Mouse (Mus musculus) CH12.LX (cell line): Measurements from ENCODE around the gene Cd8a. TPM values are rescaled to one million over a fixed set of nuclear protein-coding genes. Genes with fewer than 3 reads are reported as not detected.

Source experiments
- DNase-seq: peaks from one replicate; pipeline ENCODE4 v3.0.0-alpha.2; 2013; ENCODE audit errors: extremely low read depth
- H3K27ac ChIP-seq: 2 replicates; pipeline ENCODE4 v1.5.1; 2012; ENCODE audit warnings: low read depth, mild to moderate bottlenecking, control low read depth, moderate library complexity; ENCODE audit not compliant: insufficient read depth
- H3K27me3 ChIP-seq: replicated peaks from 2 replicates; pipeline ENCODE3; 2012; ENCODE audit warnings: inconsistent platforms
- H3K36me3 ChIP-seq, 2 experiments: replicated peaks in 1 of 2; 2 replicates each; pipeline versions ENCODE3 to v1.6.1; 2012; ENCODE audit warnings: inconsistent platforms in 1 of 2, low read length in 1 of 2, mild to moderate bottlenecking in 1 of 2, mixed read lengths in 1 of 2, moderate library complexity in 1 of 2; ENCODE audit not compliant: control insufficient read depth in 1 of 2, insufficient read depth in 1 of 2
- H3K4me1 ChIP-seq, 2 experiments: 2 replicates each; pipeline ENCODE4 v1.6.1; 2012; ENCODE audit warnings: inconsistent platforms in 1 of 2, moderate library complexity in 1 of 2; ENCODE audit not compliant: insufficient read depth in 2 of 2, control insufficient read depth in 1 of 2
- H3K4me2 ChIP-seq: 2 replicates; pipeline ENCODE4 v1.6.1; 2012; ENCODE audit warnings: low read depth, mild to moderate bottlenecking, control low read depth; ENCODE audit not compliant: poor library complexity, insufficient read depth, severe bottlenecking
- H3K4me3 ChIP-seq, 3 experiments: fragments of 150-350 bp in 1 of 3; sonication (generic) in 1 of 3; replicated peaks in 1 of 3; 2 replicates each; pipeline versions ENCODE3 to v1.5.1; 2011 to 2012; ENCODE audit warnings: low read depth in 2 of 3, low read length in 2 of 3, mild to moderate bottlenecking in 2 of 3, moderate library complexity in 2 of 3, control low read depth in 1 of 3, improper control_type of control experiment in 1 of 3, inconsistent platforms in 1 of 3, mixed read lengths in 1 of 3; ENCODE audit not compliant: poor library complexity in 1 of 3
- H3K79me2 ChIP-seq: replicated peaks from 2 replicates; pipeline ENCODE4 v1.6.1; 2012; ENCODE audit warnings: mild to moderate bottlenecking, moderate library complexity; ENCODE audit not compliant: control insufficient read depth, poor library complexity, insufficient read depth, severe bottlenecking; ENCODE audit errors: extremely low read depth
- H3K9ac ChIP-seq: 2 replicates; pipeline ENCODE4 v1.6.1; 2012; ENCODE audit warnings: low read depth, mild to moderate bottlenecking, control low read depth, moderate library complexity; ENCODE audit not compliant: insufficient read depth
- H3K9me3 ChIP-seq: replicated peaks from 2 replicates; pipeline ENCODE3; 2012; ENCODE audit warnings: low read length, inconsistent platforms, mixed read lengths
- BHLHE40 ChIP-seq: IDR thresholded peaks from 2 replicates; pipeline ENCODE4 v1.6.1; 2011; ENCODE audit warnings: mild to moderate bottlenecking, low read depth, low read length, improper control_type of control experiment
- CHD2 ChIP-seq: IDR thresholded peaks from 2 replicates; pipeline ENCODE4 v1.6.1; 2011; ENCODE audit warnings: low read length, improper control_type of control experiment
- CTCF ChIP-seq, 2 experiments: IDR thresholded peaks in 1 of 2; conservative IDR thresholded peaks in 1 of 2; 2 replicates each; pipeline ENCODE4 v1.5.1; 2011 to 2012; ENCODE audit warnings: low read depth in 2 of 2, low read length in 2 of 2, improper control_type of control experiment in 1 of 2, inconsistent platforms in 1 of 2, mild to moderate bottlenecking in 1 of 2, moderate library complexity in 1 of 2
- E2F4 ChIP-seq: IDR thresholded peaks from 2 replicates; pipeline ENCODE4 v1.6.1; 2011; ENCODE audit warnings: low read depth, low read length, improper control_type of control experiment; ENCODE audit not compliant: insufficient replicate concordance
- ELF1 ChIP-seq: IDR thresholded peaks from 2 replicates; pipeline ENCODE4 v1.6.1; 2014; ENCODE audit warnings: low read depth, mild to moderate bottlenecking, inconsistent platforms, low read length, improper control_type of control experiment
- EP300 ChIP-seq: IDR thresholded peaks from 2 replicates; pipeline ENCODE4 v1.6.1; 2011; ENCODE audit warnings: low read length, improper control_type of control experiment
- GABPA ChIP-seq: IDR thresholded peaks from 2 replicates; pipeline ENCODE4 v1.6.1; 2012; ENCODE audit warnings: low read depth, low read length, improper control_type of control experiment, inconsistent platforms; ENCODE audit not compliant: insufficient replicate concordance
- HCFC1 ChIP-seq: IDR thresholded peaks from 2 replicates; pipeline ENCODE4 v1.6.1; 2012; ENCODE audit warnings: low read depth, mild to moderate bottlenecking, inconsistent platforms, low read length, improper control_type of control experiment
- JUN ChIP-seq: IDR thresholded peaks from 2 replicates; pipeline ENCODE4 v1.6.1; 2011; ENCODE audit warnings: low read depth, mild to moderate bottlenecking, low read length, improper control_type of control experiment, moderate library complexity; ENCODE audit not compliant: insufficient read depth
- MXI1 ChIP-seq: IDR thresholded peaks from 2 replicates; pipeline ENCODE4 v1.6.1; 2011; ENCODE audit warnings: mild to moderate bottlenecking, low read depth, low read length, improper control_type of control experiment
- MYC ChIP-seq: IDR thresholded peaks from 2 replicates; pipeline ENCODE4 v1.6.1; 2011; ENCODE audit warnings: low read depth, mild to moderate bottlenecking, improper control_type of control experiment, low read length
- NRF1 ChIP-seq: IDR thresholded peaks from 2 replicates; pipeline ENCODE4 v1.6.1; 2014; ENCODE audit warnings: low read depth, mild to moderate bottlenecking, inconsistent platforms, low read length, improper control_type of control experiment, moderate library complexity
- PAX5 ChIP-seq: IDR thresholded peaks from 2 replicates; pipeline ENCODE4 v1.6.1; 2012; ENCODE audit warnings: low read length, inconsistent platforms, mixed read lengths
- POLR2A ChIP-seq: IDR thresholded peaks from 2 replicates; pipeline ENCODE4 v1.6.1; 2011; ENCODE audit warnings: low read depth, mild to moderate bottlenecking, improper control_type of control experiment, low read length
- POLR2AphosphoS2 ChIP-seq: IDR thresholded peaks from 2 replicates; pipeline ENCODE4 v1.6.1; 2011; ENCODE audit warnings: low read depth, low read length, improper control_type of control experiment
- RAD21 ChIP-seq: IDR thresholded peaks from 2 replicates; pipeline ENCODE4 v1.6.1; 2011; ENCODE audit warnings: low read depth, mild to moderate bottlenecking, low read length, improper control_type of control experiment, moderate library complexity
- RCOR1 ChIP-seq: conservative IDR thresholded peaks from 2 replicates; pipeline ENCODE4 v1.6.1; 2012; ENCODE audit warnings: low read depth, mild to moderate bottlenecking, inconsistent platforms, low read length, improper control_type of control experiment
- TBP ChIP-seq: conservative IDR thresholded peaks from 2 replicates; pipeline ENCODE4 v1.6.1; 2011; ENCODE audit warnings: low read depth, low read length, improper control_type of control experiment
- UBTF ChIP-seq: IDR thresholded peaks from 2 replicates; pipeline ENCODE4 v1.6.1; 2012; ENCODE audit warnings: low read depth, mild to moderate bottlenecking, inconsistent platforms, low read length, improper control_type of control experiment, moderate library complexity
- USF2 ChIP-seq: conservative IDR thresholded peaks from 2 replicates; pipeline ENCODE4 v1.6.1; 2011; ENCODE audit warnings: low read depth, low read length, improper control_type of control experiment
- ZKSCAN1 ChIP-seq: IDR thresholded peaks from 2 replicates; pipeline ENCODE4 v1.6.1; 2012; ENCODE audit warnings: low read depth, inconsistent platforms, low read length, improper control_type of control experiment, borderline replicate concordance
- ZMIZ1 ChIP-seq: IDR thresholded peaks from 2 replicates; pipeline ENCODE4 v1.6.1; 2012; ENCODE audit warnings: low read depth, mild to moderate bottlenecking, inconsistent platforms, low read length, improper control_type of control experiment
- dilution Hi-C: fragments of 300-500 bp; cut with MboI; formaldehyde crosslinking; loops from 2 replicates; pipeline ENCODE4 v1.14.3; 2020; ENCODE audit warnings: low sequenced_read_pairs; ENCODE audit not compliant: extremely low pct_unique_long_range_greater_than_20kb, extremely low pct_ligation_motif_present
- in situ Hi-C: fragments of 300-500 bp; cut with MboI; formaldehyde crosslinking; loops from 3 replicates; pipeline ENCODE4 v1.14.3; 2019; ENCODE audit warnings: low sequenced_read_pairs, low pct_ligation_motif_present, low pct_unique_long_range_greater_than_20kb, mixed read lengths
- polyA plus RNA-seq: library from polyadenylated mRNA; unstranded; fragments of >175 nt; gene quantifications from 2 replicates; pipeline ENCODE4 v1.2.1, GENCODE M21; 2012; ENCODE audit warnings: low read depth; ENCODE audit not compliant: insufficient read length
- total RNA-seq, 2 experiments: library from RNA; depleted of rRNA; stranded (reverse); fragments of 300-350 nt in 1 of 2; fragments of >200 nt in 1 of 2; gene quantifications; 2 replicates each; pipeline ENCODE4 v1.2.3; 2012 to 2014

The Cd8a gene
- total and polyA plus RNA-seq, 3 experiments, result 0.13 to 0.49 TPM; not detected in 1

DNA sequence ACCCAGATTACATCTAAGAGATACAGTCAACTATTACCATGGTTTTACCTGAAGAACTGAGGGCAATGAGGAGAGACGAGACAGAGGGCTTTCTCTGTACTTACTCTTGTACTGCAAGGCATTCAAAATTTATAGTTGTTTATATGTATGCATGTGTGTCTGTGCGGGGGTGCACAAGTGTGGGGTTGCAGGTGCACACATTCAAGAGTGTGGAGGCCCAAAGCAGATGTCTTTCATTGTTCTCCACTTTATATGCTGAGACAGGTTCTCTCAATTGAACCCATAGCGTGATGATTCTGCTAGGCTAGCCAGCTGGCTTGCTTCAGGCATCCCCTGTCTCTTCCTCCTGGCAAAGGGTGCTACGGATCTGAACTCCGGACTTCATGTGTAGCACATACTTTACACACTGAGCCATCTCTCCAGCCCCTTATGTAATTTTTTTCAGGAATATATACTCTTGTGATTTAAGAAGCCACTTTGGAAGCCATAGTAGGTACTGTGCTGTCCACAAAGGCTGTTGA is 2.1 kb upstream of the Cd8a start:
- H3K9me3 ChIP-seq, result peaks cover 3% of the 10 kb centered on the region
- H3K4me3 ChIP-seq, result no peak overlapping the region
- dilution Hi-C loops (no loop called here), in situ Hi-C loops (no loop called here)
- H3K4me2 ChIP-seq, result no peak overlapping the region
- H3K27me3 ChIP-seq, result no peaks in the 10 kb centered on the region
- no peak overlapping the region for H3K27ac ChIP-seq
- no peak for TF ChIP-seq TBP
- TF ChIP-seq RCOR1, result no peak
- no peak for TF ChIP-seq ZKSCAN1
- no peak for TF ChIP-seq NRF1
- TF ChIP-seq USF2, result no peak
- no peak for TF ChIP-seq ELF1
- no peak for TF ChIP-seq CTCF (conservative IDR thresholded peaks at IDR 0.05 in 1 of 2, IDR thresholded peaks at IDR 0.05 in 1 of 2; ENCODE audit: low read depth in 2 of 2, low read length in 2 of 2)
- TF ChIP-seq UBTF, result no peak
- no peak for TF ChIP-seq E2F4
- TF ChIP-seq EP300, result no peak
- no peak for TF ChIP-seq GABPA
- TF ChIP-seq PAX5, result no peak
- no peak for TF ChIP-seq HCFC1
- TF ChIP-seq ZMIZ1, result no peak
- no peak for TF ChIP-seq BHLHE40
- no peak for TF ChIP-seq POLR2AphosphoS2
- no peaks in the 10 kb centered on the region for H3K79me2 ChIP-seq
- H3K9ac ChIP-seq, result no peak overlapping the region
- DNase-seq, result no peak
- peaks cover 4 to 13% of the 10 kb centered on the region in 2 experiments for H3K4me1 ChIP-seq
- H3K36me3 ChIP-seq, result no peaks in the 10 kb centered on the region

DNA sequence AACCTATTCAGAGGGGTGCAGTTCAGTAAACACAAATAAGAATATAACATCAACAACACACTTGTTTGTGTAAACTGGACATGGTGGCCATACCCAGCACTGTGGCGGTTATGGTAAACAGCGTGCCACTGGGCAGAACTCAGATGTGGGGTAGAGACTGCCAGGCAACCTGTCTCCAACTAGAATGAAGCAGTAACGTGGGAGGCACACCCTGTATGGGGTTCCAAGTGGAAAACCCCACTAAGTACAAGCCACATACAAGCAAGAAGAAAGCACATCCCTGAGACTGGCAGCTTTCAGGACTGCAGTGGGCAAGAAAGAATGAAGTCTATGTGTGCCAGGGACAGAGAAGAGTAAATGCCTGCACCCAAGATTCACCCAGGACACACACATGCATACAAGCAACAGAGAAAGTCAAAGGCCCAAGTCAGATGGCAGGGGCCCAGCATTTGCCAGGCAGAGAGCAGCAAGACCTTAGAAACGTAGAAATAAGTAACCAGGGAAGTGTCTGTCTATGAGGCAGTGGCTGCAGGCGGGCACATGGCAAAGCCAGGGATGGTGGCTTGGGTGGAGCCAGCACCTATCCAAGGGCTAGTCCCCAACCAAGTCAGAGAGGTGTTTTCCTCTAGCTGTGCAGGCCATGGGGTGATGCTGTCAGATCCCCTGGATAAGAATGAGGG is 1.0 kb upstream of the Cd8a start:
- Histone ChIP-seq H3K4me3 (no peak overlapping the region), H3K4me1 (peaks cover 4 to 17% of the 10 kb centered on the region in 2 experiments), H3K79me2 (no peaks in the 10 kb centered on the region), H3K4me2 (no peak overlapping the region), H3K27me3 (no peaks in the 10 kb centered on the region), H3K27ac (no peak overlapping the region), H3K9me3 (peaks cover 3% of the 10 kb centered on the region), H3K36me3 (no peaks in the 10 kb centered on the region), H3K9ac (no peak overlapping the region)
- in situ Hi-C loops, result no loop called here
- dilution Hi-C loops, result no loop called here
- no peak for DNase-seq
- TF ChIP-seq POLR2A (no peak), TBP (no peak), MYC (no peak), RAD21 (no peak), JUN (no peak), RCOR1 (no peak), MXI1 (no peak), CHD2 (no peak), ELF1 (no peak)
- TF ChIP-seq, all 38 proteins: peak for 0
